Mouse (Mus musculus) olfactory bulb, adult 2 months (tissue): ENCODE measurements around the gene Smug1. TPM values are rescaled to one million over a fixed set of nuclear protein-coding genes. Genes with fewer than 3 reads are reported as not detected.

Source experiments
- H3K27ac ChIP-seq: fragments of 200-500 bp; 2 replicates; pipeline ENCODE4 v1.5.1; 2012; ENCODE audit warnings: low read depth, low read length; ENCODE audit not compliant: insufficient read depth
- H3K4me1 ChIP-seq: fragments of 200-500 bp; 2 replicates; pipeline ENCODE4 v1.6.1; 2012; ENCODE audit warnings: low read length; ENCODE audit not compliant: control insufficient read depth, insufficient read depth
- H3K4me3 ChIP-seq: fragments of 200-500 bp; 2 replicates; pipeline ENCODE4 v1.5.1; 2012; ENCODE audit warnings: mild to moderate bottlenecking, low read depth, low read length, moderate library complexity; ENCODE audit not compliant: insufficient read depth
- CTCF ChIP-seq: fragments of 200-500 bp; IDR thresholded peaks from 2 replicates; pipeline ENCODE4 v1.5.1; 2012; ENCODE audit warnings: low read depth, mild to moderate bottlenecking, low read length, moderate library complexity; ENCODE audit not compliant: insufficient read depth
- POLR2A ChIP-seq: fragments of 200-500 bp; IDR thresholded peaks from 2 replicates; pipeline ENCODE4 v1.6.1; 2012; ENCODE audit warnings: mild to moderate bottlenecking, low read depth, low read length, moderate library complexity; ENCODE audit not compliant: insufficient read depth
- WGBS: fragments of 180-500 bp; shearing (Covaris S2); methylation state at CpG from one replicate; pipeline ENCODE4 v1.1.7; 2018; 5-methylcytosine and 5-hydroxymethylcytosine counted together
- polyA plus RNA-seq: library from polyadenylated mRNA; stranded (reverse); fragments of >200 nt; gene quantifications from 2 replicates; pipeline ENCODE4 v1.2.4, GENCODE M21; 2012; ENCODE audit warnings: low replicate concordance; ENCODE audit not compliant: missing spikeins, insufficient read depth, insufficient read length

Smug1 gene
- polyA plus RNA-seq, 1 experiment, result not detected

- Histone ChIP-seq H3K4me3 (no peak overlapping the region), H3K4me1 (peaks cover 14% of the 10 kb centered on the region), H3K27ac (no peak overlapping the region)
- TF ChIP-seq CTCF, result no peak
- TF ChIP-seq POLR2A, result no peak
These were observed 13.5 kb upstream of the Smug1 start for GRCm38 (mm10) chr15:103180406-103180805.

GRCm38 (mm10) chr15:103178767-103179166 is 11.9 kb upstream of the Smug1 start:
- 90% methylated on average over 1 of the region's 1 CpGs for WGBS
- H3K4me3 ChIP-seq, result no peak overlapping the region
- H3K4me1 ChIP-seq, result peaks cover 11% of the 10 kb centered on the region
- no peak for TF ChIP-seq POLR2A
- H3K27ac ChIP-seq, result no peak overlapping the region

GRCm38 (mm10) chr15:103178137-103178536 is 11.2 kb upstream of the Smug1 start:
- TF ChIP-seq CTCF (peak; percentile 52; the same call in 1 of the 2 replicates), POLR2A (no peak)
- H3K27ac ChIP-seq, result no peak overlapping the region
- H3K4me3 ChIP-seq, result no peak overlapping the region
- peaks cover 6% of the 10 kb centered on the region for H3K4me1 ChIP-seq
- WGBS, result 11% methylated on average over 12 of the region's 12 CpGs

GRCm38 (mm10) chr15:103177611-103178041 is 10.7 kb upstream of the Smug1 start:
- TF ChIP-seq POLR2A (no peak), CTCF (no peak)
- WGBS, result 29% methylated on average over 12 of the region's 12 CpGs
- no peak overlapping the region for H3K27ac ChIP-seq
- no peak overlapping the region for H3K4me3 ChIP-seq
- H3K4me1 ChIP-seq, result peaks cover 3% of the 10 kb centered on the region

GRCm38 (mm10) chr15:103176874-103177421 is 10.1 kb upstream of the Smug1 start:
- 2% methylated on average over 18 of the region's 18 CpGs for WGBS
- Histone ChIP-seq H3K4me3 (no peak overlapping the region), H3K4me1 (no peaks in the 10 kb centered on the region; the same call in 1 of the 2 replicates), H3K27ac (no peak overlapping the region)
- TF ChIP-seq POLR2A, result no peak
- peak; percentile 96 for TF ChIP-seq CTCF

GRCm38 (mm10) chr15:103173251-103173650 is 6.4 kb upstream of the Smug1 start:
- Histone ChIP-seq H3K4me1 (peaks cover 8% of the 10 kb centered on the region), H3K27ac (no peak overlapping the region), H3K4me3 (no peak overlapping the region)
- 87% methylated on average over 5 of the region's 5 CpGs for WGBS
- TF ChIP-seq POLR2A (no peak), CTCF (no peak)

GRCm38 (mm10) chr15:103172537-103172936 is 5.6 kb upstream of the Smug1 start:
- WGBS, result 13% methylated on average over 10 of the region's 10 CpGs
- Histone ChIP-seq H3K4me1 (peaks cover 8% of the 10 kb centered on the region), H3K4me3 (no peak overlapping the region), H3K27ac (no peak overlapping the region)
- TF ChIP-seq CTCF (peak; percentile 72), POLR2A (no peak)

GRCm38 (mm10) chr15:103171276-103171675 is 4.4 kb upstream of the Smug1 start:
- TF ChIP-seq CTCF (no peak), POLR2A (no peak)
- Histone ChIP-seq H3K4me3 (no peak overlapping the region), H3K27ac (no peak overlapping the region), H3K4me1 (peaks cover 8% of the 10 kb centered on the region)
- WGBS, result 40% methylated on average over 8 of the region's 8 CpGs

GRCm38 (mm10) chr15:103170316-103170679 is 3.4 kb upstream of the Smug1 start:
- Histone ChIP-seq H3K4me1 (peaks cover 8% of the 10 kb centered on the region), H3K4me3 (no peak overlapping the region), H3K27ac (no peak overlapping the region)
- WGBS, result 11% methylated on average over 16 of the region's 16 CpGs
- no peak for TF ChIP-seq POLR2A
